Mouse (Mus musculus) c-Kit-positive CD71-negative TER-119-negative erythroid progenitor cells, embryonic 14.5 days (primary cell): Measurements from ENCODE around the gene Birc3.

ENCODE experiments used
- DNase-seq: peaks from one replicate; pipeline ENCODE4 v3.0.0-alpha.2; 2013; ENCODE audit warnings: low read depth

Birc3 gene

DNA sequence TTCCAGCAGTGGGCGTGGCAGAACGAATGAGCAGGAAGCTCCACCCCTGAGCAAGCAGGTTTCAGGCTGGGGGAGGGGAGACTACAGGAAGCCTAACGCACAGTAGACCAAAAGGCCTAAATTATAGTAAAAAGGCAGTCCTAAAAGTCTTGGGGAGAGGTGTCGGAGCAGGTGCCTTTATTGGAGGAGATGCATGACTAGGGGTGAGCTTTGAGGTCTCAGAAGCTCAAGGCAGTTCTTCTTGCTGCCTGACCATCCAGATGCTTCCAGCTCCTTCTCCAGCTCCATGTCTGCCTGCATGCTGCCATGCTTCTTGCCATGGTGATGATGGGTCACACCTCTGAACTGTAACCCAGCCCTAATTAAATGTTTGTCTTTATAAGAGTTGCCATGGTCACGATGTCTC is 67.9 kb downstream of the Birc3 start:
- DNase-seq = no peak
